Mouse (Mus musculus): ENCODE data around the gene Hnf1b.

Gene Hnf1b

DNA sequence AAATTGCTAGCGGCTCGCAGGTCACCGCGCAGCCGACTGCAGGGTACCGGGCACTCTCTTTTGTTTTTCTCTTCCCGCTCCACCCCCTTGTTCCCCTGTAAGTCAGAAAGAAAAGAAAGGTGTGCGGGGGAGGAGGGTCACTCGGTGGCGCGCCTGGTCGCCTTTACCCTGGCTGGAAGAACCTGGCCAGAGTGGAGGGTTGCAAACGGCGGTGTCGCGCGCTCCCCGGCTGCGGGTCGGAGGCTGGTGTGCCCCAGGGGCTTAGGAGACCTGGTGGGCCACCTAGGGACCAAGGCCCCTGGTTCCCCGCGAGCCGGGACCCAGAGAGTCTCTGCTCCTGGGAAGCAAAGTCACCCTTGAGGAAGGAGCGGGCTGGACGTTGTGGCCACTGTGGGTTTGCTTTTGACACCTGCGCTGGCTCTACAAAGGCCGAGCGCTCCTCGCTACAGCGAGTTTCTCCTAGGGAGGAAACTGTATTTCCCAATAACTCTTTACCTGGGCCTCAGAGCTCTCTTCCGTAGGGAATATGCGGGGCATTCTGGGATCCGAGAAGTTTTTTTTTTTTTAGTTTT, 3.4 kb downstream of the Hnf1b start:
- peak; percentile 41 for DNase-seq (ENCODE audit: low spot score)

DNA sequence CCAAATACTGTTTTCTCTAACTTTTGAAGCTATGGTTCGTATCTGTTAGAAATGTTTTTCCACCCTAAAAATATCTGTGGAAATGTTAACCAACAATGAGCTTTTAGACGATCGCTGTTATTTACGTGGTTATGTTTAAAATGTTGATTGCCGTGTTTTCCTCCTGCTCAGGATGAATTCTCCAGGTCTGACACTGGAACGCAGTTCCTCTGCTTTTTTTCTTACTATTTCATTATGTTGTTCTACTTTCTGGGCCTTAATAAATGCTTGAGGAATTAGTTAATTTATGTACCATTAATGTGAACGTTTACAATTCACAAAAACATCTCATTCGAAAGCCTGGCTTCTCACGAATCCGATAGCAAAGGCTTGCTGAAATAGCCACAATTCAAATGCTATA, 4.2 kb downstream of the Hnf1b start:
- no peak for DNase-seq (ENCODE audit: low spot score)

DNA sequence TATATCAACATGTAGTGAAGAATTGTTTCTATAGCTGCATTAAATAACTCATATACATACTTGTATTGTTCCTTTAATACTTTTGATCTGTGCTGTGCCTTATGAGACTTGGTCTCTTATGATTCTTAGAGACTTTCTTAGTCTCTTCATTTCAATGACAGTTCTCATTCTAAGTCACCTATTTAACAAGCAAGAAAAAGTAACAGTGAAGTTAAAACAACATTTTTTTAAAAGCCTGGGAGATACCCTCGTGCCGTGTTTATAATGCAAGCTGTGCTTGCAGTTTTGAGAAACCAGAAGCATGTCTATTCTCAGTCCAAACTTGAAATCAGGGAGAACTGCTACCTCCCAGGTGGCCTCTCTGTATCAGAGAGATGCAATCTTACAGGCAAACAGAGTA, 4.8 kb downstream of the Hnf1b start:
- DNase-seq (ENCODE audit: low spot score), result no peak

DNA sequence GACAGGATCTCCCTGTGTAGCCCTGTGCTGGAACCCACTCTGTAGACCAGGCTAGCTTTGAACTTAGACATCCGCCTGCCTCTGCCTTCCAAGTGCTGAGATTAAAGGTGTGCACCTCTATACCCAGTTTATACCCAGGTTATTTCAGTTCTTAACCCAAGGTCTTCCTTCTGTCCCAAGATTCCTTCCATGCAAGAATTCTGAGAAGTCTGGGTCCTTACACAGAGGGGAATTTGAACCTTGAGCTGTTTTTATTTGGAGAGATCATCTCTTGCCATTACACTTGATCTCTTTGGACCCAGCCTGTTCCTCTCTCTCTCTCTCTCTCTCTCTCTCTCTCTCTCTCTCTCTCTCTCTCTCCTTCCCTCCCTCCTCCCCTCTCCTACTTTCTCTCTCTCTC, 7.4 kb downstream of the Hnf1b start:
- no peak for DNase-seq (ENCODE audit: low spot score)

DNA sequence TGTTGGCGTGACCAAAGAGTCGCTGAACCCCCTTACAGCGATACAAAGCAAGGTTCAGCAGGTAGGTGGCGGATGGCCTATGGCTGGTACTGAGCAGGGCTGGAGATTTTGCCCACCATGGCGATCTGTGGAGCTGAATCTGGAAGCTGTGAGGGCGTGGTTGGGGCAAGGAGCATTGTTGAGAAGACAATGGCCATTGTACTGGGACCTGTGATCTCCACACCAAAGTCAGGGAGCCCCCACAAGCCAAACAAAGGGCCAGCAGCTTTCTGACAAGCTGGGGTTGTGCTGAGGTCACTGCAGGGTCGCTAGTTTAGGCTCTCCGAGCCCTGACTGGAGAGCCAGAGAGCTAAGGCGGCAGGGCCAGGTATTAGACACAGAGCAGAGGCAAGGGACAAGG, 15.4 kb downstream of the Hnf1b start:
- peak; percentile 54 for DNase-seq (ENCODE audit: low spot score)

DNA sequence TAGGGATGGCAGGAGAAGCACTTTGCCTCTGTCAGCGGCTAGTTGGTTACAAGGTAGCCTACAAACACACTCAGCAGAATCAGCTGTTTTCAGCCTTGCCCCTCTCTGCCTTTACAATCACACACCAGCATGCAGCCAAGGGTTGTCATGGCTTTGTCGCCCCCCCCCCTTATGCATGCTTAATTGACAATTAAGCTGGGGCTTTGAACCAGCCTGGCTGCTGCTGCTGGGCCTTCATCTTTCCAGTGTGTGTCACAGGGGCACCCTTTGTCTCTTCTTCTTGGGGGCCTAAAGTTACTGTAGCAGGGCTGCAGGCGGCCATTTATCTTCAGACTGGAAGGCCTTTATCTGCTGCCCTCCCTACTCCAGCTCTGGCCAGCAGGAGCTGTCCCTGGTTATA, 17.7 kb downstream of the Hnf1b start:
- DNase-seq (ENCODE audit: low spot score), result peak; percentile 25

DNA sequence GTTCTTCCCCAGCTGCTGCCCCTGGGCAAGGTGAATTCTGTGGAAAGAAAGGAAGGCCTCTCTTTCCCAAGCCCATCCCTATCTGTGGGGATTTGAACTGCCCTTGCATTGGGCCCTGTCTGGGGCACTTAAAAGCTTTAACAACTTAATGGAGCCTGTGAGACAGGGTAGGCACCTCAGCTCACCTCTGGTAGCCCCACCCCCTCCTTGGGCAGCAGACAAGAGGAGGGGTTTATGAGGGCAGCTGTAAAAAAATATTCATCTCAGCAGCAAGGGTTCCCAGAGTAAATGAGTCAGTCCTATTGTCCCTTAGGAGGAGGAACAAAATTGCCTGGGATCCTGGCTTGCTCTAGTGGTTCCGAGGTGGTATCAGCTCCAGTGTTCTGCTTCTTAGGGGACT, 19.3 kb downstream of the Hnf1b start:
- no peak for DNase-seq (ENCODE audit: low spot score)

DNA sequence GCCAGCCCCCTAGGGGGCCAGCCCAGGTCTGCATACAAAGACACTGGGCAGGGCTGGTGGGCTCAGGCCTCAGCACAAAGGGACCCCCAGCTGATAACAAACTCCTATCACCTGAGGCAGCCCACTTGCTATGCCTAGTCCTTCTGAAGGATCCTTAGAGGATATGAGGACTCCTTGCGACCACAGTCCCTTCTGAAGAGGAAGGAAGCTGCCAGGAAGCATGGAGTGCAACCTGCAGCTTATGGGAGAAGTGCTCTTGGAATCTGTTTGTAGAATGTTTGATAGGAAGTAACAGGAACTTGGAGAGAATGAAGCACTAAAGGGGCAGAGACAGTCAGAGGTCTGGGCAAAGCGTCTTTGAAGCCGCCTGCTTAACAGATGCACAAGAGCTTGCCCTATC, 19.8 kb downstream of the Hnf1b start:
- no peak for DNase-seq (ENCODE audit: low spot score)

DNA sequence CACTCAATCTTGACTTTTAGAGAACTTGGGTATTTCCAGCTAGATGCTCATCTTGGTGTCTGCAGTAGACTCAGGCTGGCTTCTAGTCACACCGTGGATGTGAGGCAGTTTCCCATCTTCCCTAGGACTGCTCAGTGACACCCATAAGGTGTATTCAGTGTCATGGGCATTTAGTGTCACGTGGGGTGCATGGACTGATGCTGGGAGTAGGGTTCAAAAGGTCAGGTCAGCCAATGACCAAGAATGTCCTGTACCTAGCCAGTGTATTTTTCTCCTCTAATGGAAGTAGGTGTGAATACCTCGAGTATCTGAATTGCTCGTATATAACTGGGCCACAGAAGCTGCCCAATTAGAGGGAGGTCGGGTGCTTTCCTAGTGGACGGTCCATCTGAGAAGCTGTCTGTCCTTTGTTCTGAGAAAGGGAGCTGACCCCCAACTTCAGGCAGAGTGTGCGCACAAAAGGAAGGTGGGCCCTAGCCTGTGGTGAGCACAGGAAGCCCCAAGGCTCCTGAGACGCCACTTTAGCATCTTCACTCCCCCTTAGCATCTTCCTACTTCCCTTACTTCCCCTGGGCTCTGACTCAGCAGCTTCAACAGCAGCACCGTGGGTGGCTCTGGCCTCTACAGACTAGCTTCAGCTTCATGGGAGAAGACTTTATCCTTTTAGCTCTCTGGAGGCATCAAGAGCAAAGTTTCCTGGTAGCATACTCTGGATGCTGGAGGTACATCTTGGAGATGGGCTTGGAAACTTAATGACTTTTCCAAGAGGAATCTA, 22.1 kb downstream of the Hnf1b start:
- no peak for DNase-seq (ENCODE audit: low spot score)

DNA sequence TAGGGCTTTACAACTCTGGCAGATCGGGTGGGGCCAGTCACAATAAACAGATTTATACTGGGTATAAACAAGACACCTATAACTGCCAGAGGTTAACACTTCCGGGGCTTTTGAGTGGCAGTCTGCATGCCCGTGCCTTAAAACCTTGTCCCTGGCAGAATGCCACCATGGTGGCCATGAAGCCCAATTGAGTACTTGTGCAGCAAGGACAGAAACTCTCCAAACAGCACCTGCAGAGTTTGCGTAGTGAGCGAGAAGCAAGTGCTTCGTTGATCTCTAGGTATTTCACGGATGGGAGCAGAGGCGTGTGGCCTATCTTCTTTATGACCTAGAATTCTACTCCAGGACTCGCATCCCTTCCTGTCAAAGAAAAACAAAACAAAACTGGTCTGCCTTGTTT, 23.6 kb downstream of the Hnf1b start:
- DNase-seq (ENCODE audit: low spot score), result no peak

DNA sequence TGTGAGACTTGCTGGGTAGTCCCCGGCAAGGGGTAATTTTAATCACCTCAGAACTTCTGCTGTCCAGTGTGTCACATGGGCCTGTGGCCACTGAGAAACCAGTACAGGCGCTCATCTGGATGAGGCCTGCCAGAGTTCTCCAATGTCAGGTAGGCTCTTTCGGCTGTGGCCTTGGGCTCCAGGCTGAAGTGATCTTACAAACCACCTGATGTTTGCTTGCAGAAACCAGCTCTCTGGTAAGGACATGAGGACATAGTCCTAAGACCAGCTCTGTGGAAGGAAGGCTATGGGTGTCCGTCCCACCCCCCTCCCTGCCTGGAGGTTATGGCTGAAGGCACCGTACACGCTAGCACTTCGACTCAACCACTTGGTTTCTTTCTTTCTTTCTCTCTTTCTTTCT, 26.8 kb downstream of the Hnf1b start:
- DNase-seq (ENCODE audit: low spot score), result no peak

DNA sequence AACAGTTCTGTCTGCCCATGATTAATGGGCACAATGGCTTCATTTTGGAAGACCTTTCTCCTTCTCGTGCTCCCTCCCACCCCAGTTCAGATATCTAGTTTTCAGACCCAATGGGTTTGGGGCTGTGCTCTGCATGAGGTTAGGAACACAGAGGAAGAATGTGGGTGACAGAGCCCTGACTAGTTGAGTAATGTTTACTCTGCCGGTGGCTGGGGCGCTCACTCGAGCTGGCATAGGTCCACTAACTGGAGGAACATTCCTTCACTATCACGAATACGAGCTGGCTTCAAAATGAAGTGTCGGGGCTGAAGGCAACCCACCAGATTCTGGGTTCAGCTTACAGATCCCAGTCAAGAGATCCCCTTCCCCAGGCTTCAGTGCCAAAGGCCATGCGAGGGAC, 27.9 kb downstream of the Hnf1b start:
- DNase-seq (ENCODE audit: low spot score), result no peak

DNA sequence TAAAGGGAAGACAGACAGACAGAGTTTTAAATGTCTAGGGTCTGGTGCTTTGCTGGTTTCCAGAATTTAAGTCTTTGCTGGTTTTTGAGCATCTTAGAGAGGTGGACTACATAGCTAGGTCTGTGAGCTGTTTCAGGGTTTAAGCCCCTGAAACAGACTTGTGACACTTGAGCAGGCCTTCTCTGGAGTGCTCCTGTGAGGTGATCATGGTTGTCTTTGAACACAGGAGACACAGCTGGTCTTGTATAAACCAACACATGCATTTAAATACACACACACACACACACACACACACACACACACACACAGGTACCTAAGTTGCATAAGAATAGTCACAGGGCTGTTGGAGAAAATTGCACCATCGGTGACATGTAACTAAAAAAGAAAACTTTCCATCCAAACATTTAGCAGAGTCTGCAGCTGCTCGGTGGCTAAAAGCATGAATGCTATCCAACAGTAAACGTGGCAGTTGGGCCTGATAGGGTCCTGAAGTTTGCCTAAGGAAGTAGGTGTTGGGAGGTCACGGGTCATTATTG, 28.6 kb downstream of the Hnf1b start:
- DNase-seq (ENCODE audit: low spot score), result no peak

DNA sequence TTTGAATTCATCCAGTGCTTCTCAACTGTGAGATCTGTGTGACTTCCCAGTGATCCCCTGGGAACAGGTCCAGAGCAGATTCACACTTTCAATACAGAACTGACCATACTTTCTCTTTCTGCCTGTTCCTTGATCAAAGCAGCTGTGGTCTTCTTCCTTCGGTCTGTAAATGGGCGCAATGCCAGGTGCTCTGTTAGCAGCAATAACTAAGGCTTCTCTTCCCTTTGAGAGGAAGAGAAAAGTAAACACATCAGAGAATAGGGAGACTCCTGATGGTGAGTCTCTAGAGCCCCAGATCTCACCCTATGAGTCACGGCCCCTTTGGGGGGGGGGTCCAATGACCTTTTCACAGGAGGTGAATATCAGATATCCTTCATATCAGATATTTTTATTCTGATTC, 29.3 kb downstream of the Hnf1b start:
- no peak for DNase-seq (ENCODE audit: low spot score)

DNA sequence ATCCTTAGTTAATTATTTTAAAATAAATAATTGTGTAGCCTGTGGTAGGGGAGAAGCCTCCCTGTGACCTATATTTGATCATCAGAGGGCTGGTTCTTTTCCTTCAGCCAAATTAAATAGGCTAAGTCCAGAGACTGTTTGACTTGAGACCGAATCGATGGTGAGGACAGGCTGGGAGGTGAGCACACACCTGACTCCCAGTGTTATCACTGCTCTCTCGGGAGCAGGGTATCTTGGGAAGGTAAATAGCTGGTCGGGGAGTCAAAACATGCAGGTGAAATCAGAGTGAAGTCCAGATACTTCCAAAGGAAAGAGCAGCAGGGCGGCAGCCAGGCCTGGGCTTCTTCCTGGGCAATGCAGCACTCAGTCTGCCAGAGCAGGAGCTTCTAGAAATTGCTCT, 31.6 kb downstream of the Hnf1b start:
- no peak for DNase-seq (ENCODE audit: low spot score)

DNA sequence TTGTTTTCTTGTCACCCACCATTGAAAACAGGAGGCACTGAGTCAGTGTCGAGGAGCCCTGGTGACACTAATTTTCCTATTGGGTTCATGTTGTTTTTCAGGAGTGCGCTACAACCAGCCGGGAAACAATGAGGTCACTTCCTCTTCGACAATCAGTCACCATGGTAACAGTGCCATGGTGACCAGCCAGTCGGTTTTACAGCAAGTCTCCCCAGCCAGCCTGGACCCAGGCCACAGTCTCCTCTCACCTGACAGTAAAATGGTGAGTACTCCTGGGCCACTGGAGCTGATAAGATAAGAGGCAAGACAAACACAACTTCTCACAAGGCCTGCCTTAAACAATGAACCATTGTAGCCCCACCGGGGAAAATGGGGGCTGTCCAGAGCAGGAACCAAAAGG, 32.7 kb downstream of the Hnf1b start:
- peak; percentile 64 for DNase-seq (ENCODE audit: low spot score)

DNA sequence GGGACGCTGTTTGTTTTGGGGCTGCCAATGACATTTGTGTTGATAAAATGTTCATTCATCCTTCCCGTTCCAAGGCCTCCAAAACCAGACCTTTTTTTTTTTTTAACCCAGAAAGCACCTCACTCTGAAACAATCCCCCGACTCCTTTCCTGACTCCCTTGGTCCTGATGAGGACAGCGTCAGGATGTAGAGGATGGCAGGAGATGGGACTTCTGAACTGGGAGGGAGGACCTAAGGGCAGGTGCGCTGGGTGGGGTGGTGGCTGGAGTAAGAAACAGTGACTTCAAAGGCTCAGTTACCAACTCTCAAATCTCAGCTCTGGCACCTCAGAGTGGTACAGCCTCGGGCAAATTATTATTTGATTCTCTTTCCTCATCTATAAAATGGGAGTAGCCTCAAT, 33.2 kb downstream of the Hnf1b start:
- DNase-seq (ENCODE audit: low spot score), result no peak

DNA sequence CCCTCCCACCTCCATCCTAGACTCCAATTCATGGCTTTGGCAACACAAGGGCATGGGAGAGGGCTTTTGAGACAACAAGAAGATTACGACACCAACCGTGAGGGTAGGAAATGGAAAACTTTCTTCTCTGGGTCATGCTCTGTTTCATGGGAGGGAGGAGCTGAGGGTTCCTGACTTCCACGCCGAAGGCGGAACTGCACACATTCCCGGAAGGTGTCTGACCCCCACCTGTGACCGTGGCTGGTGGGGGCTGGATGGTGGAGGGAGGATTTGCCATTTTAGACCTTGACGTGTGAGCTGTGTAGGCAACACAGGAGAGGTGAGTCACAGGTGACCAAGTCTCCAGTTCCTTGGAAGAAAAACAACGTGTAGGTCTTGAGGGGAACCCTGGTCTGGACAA, 33.9 kb downstream of the Hnf1b start:
- no peak for DNase-seq (ENCODE audit: low spot score)

DNA sequence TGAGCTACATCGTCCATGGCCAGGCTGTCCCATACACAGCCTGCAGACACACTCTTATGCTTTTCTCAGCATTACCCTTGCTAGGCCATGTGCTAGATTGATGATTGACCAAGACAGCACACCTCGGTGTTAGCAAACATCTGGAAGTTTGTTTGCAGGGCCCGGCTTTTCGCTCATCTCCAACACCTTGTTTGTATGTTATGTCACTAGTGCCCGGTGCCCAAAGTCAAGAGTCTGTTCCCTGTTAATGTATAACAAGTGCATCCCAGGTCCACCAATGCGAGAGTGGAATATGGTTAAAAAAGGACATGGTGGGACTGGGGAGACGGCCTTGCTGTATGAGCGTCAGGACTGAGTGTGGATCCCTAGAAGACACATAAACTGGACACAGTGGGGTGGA, 35.3 kb downstream of the Hnf1b start:
- DNase-seq (ENCODE audit: low spot score), result no peak

DNA sequence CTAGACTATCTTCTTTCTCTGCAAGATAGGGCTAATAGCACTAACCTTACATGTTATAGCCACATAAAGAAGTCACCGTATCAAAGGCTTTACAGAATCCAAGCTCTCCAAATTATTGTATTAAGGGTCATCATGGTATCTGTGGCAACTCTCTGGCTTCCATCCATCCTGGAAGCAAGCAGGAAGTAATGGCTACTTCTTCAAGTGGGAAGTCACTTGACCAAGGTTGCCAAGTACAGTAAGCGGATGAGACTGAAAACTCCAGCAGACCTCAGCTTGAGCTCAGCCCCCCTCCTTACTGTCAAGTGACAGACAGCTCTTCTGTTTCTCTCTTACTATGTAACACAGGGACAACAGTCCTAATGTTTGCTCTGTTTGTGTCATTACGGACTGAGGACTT, 36.9 kb downstream of the Hnf1b start:
- DNase-seq (ENCODE audit: low spot score), result no peak

DNA sequence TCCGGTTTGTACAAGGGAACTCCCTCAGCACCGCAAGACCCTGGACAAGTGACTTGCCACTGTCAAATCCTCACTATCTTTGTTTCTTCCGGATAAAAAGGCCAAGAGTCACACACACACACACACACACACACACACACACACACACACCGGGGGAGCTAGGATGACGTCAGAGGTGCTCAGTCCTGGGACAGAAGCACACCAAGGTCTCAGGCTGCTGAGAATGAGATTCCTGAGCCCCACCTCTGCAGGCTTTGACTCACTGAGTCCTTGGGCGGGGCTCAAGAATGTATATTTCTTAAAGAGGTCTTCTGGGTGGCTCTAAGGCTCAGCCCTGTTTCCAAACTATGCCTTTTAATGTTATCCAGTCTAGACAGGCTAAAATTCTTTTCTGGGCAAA, 41.5 kb downstream of the Hnf1b start:
- no peak for DNase-seq (ENCODE audit: low spot score)

DNA sequence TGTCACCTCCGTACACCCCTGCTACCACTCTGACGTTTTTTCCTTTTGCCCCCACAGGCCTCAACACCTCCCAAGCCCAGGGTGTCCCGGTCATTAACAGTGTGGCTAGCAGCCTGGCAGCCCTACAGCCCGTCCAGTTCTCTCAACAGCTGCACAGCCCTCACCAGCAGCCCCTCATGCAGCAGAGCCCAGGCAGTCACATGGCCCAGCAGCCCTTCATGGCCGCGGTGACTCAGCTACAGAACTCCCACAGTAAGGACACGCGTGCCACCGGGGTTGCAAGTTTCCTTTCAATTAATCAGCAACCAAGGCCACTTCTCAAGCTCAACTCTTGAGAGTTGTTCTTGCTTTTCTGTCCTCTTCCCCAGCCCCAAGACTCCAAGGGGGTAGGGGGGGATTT, 43.5 kb downstream of the Hnf1b start:
- no peak for DNase-seq (ENCODE audit: low spot score)

DNA sequence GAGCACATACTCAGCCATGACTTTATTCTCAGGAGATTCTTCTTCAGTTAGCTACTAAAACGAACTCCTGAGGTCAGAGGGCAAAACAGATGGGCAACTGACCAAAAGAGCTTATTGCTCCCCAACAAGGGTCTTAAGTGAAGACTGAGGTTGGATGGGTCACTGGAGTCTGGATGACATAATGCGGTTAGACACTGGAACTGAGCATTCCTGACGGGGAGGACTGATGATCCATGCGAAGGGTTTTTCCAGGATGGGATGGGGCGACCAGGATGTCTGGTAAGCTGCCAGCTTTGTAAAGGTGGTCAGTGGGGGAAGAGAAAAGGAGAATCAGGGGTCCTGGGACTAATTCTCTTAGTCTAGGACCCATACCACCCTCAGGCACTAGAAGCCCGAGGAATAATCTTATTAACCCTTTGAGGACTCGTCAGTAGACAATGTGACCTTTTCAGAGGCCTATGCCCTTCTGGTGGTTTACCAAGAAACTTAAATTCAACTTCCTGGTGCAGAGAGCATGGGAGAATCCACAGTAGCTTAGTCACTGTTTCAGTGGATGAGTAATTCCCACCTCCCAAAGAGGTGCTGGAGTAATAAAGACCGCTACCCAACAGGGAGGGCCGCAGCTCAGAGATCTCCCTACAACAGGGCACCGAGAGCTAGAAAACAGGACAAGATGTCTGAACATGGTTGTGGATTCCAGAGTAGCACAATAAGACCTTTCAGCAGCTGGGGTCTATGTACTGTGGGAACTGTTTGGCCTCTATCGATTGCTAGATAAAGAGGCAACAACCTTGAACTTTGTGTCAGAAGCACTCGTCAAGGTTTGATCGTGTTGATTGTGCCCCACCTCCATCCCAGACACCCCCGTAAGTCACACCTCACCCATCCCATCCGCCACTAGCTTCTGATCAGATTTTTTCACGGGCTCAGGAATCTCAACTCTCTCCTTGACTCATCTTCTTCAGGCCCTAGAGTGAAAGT, 46.9 kb downstream of the Hnf1b start:
- no peak for DNase-seq (ENCODE audit: low spot score)
